Mouse (Mus musculus) adrenal gland, postnatal 25 days (tissue): ENCODE measurements at regions not wholly inside any gene's neighbourhood (a gene's known extent, or its start where the extent isn't known, plus 50 kb on each side); places are given as distances from the start of the nearest gene placed in this dataset.

ENCODE experiments used
- DNase-seq: peaks from one replicate; pipeline ENCODE4 v3.0.0; 2021; ENCODE audit warnings: mixed read lengths

DNA sequence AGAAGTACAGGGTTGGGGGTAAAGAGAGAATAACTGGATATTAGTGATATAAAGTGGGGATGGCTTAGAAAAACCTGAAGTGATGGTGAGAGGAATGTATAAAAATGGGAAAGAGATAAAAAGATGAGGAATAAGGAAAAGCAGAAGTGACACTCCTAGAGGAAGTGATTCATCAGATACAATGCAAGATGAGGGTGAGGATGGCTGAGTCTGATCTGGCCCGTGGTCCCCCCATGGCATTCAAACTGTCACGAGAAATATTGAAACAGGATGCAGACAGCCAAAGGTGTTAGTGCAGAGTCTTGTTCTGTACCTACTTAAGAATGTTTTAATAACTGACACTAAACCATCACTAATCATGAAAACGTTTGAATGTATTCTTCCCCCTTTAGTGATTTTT, 56.2 kb upstream of the Kitl start:
- no peak for DNase-seq

DNA sequence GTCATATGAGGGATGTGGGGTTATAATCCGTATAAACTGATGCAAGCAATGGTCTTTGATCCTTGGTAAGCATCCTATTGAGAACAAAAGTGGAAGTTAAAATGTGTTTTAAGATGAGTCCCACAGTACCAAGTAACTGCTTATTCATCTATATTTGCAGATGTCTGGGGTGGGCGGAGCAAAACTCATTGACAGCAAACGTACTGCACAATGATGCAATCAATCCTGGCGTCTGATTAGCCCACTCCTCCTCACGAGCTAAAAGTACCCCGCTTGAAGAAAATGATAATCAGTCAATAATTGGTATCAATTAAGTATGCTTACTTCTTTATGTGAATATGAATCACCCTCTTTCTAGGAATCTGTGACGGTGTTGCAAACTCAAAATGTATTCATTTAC, 62.9 kb upstream of the Kitl start:
- DNase-seq: no peak

DNA sequence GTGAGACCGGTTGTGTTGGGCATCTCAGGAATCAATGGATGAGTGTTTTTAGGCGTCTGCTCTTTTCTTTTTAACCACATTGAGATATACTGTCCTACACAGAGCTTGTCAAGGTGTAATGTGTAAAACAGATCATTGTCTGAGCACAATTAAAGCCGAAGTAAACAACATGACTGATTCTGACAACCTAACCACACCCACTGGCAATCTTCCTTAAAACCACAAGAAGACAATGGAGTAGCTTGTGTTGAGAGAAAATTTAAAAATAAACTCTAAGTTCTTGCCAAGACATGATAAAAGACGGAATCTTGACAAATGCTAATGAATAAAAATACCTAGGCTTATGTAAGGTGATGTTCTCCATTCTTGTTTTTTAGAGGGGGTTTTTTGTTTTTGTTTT, 63.7 kb upstream of the Kitl start:
- DNase-seq: no peak

DNA sequence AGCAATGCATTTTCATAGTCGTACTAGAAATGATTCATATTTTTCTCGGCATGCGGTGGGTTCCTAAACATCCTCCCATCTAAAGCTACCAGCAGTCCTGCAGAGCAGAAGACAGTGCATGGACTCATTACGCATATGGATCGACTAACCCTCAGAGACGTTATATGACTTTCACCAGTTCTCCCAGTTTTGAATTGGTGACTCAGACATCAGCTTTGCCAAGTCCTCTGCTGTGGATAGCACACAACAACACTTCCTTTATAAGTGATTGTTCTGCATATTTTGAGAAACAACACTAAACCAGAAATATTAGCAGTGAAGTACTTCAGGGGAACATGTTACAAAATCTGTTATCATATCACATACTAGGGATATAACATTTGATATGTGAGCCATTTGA, 64.1 kb upstream of the Kitl start:
- DNase-seq: no peak

DNA sequence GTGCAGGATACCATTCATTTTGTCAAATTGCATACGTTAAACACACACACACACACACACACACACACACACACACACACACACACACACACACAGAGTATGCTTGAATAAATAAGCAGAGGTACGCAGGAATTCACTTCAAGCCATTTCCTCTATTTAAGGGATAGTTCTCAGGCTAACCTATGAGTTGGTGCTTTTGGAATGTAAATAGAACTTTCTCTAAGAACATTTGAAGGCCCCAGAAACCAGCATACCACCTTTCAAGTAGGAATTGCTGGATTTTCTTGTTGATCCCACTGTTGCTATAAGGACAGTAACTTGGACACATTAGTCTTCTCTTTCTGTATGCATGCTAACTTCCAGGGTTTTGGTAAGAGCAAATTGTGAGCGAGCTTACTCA, 66.7 kb upstream of the Kitl start:
- DNase-seq: no peak

DNA sequence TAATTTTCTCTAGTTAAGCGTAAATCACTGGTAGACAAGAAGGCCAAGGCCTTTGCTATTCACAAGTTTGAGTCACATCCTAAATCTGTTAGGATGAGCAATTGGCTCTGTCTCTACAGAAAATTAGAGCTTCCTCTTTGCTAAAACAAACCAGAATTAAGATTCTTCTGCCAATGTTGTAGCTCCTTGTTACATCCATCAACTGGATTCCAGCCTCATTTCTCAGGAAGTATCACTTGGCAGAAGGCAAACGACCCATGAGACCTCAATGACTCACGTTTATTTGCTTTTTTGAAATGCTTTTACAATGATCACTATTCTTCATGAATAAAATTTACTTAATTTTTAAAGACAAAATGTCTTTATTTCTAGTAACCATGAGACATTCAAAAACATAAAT, 70.0 kb upstream of the Kitl start:
- DNase-seq: no peak

DNA sequence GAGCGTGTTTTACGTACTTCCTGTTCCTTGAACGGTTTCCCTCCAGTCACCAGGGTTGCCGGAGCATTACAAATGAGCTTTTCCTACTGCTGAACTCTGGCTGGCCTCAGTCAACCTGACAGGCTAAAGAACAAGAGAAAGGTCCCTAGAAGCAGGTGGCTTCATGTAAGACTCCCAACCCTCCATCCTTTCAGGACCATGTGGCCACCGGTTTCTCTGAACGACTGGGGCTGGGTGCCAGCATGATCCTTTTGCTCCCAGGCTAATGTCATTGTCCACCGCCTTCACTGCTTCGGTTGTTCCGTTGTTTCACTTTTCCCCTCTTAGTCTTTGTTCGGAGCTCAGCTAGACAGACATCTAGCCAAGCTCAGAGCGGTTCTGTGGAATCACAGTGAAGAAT, 73.8 kb upstream of the Kitl start:
- peak; percentile 9 for DNase-seq

DNA sequence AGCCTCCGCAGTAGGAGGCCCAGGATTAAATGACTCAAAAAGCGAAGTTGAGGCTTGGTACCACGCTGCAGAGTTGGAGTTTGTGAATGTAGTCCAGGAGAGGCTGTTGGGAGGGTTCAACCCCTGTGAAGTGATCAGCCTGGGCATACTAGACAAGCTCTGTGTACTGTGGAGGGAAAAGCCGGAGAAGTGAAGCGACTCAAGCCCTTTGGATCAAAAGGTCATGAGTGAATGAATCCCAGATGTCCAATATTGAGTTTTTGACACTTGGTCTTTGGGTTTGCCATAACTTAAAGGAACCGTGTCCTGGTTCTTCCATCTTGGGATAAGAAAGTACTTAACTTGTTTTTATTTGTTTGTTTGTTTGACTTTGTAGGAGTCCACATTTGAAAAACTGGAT, 76.5 kb upstream of the Kitl start:
- DNase-seq: no peak

DNA sequence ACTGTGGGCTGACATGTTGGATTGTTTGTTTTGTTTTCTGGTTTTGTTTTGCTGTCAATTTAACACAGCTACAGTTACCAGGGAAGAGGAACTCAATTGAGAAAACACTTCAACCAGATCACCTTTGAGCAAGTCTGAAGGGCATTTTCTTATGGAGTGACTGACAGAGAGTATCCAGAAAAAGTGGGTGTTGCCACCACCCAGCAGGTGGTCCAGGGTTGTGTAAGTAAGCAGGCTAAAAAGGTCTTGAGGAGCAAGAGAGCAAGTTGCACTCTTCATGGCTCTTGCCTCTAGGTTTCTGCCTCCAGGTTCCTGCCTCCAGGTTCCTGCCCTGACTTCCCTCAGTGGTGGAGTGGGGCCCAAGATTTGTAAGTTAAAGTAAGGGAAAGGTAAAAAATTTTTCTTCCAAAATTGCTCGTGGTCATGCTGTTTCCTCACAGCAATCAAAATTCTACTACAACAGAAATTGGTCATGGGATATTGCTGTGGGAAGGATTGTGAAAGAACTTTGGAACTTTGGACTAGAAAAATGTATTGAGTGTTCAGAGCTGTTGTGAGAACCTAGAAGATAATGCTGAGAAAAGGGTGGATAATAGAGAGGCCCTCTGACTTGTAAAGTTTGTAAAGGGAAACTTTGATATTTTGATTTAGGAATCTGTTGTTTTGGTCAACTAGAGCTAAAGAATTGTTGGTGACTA, 77.4 kb upstream of the Kitl start:
- no peak for DNase-seq

DNA sequence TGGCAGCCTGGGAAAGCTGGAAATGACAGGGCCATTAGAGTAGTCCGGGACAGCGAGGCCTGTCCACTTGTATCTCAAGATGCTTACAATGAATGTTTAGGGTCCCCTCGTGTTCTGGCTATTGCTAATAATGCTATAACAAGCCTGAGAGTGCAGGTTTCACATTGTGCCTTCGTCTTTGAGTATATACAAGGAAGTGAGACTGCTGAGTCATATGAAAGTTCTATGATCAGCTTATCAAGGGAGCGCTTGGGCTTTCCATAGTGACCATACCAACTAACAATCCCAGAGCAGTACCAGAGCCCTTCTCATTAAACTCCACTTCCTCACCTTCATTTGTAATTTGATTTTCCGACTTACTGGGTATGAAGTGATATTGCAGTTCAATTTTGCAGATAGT, 86.2 kb upstream of the Kitl start:
- no peak for DNase-seq

DNA sequence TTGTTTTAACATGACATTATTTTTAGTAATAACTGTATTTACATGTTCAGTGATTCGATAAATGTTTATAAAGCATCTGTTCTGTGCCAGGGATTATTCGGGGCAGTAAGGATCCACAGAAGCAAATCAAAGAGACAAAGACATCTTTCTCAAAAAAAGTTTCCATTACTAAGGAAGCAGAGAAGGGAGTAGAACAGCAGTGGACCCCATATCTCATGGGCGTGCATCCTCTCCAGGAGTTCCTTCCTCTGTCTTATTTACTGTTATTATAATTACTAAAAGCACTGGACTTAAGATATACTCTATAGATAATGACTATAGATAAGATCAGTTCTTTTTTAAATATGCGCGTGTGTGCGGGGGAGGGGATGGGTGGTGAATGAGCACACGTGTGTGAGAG, 87.5 kb upstream of the Kitl start:
- no peak for DNase-seq

DNA sequence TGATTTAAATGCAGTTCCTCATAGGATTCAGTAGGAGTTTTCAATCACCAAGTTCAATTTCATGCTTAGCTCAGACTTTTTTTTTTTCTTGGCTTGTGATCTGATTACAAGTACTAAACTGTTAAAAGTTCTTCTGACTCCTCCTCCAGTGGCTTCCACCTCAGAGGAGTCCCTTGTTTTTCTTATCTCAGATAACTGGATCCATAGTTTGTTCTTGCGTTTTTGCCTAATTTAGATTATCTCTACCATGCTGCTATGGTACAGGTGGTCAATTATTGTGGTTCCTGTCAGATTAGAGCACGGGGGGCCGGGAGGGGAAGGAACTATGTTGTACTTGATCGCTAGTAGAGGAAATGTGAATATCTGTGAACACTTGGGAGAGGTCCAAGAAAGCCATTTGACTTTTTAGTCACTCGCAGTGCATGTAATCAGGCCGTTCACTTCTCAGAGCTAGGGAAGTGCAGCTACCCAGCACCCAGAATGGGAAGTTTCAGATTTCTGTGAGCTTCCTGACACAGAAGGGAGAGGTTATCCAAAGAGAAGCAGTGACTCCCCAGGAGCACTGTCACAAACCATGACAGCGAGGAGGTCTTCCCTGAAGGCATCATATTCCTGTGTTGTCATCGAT, 89.0 kb upstream of the Kitl start:
- no peak for DNase-seq

DNA sequence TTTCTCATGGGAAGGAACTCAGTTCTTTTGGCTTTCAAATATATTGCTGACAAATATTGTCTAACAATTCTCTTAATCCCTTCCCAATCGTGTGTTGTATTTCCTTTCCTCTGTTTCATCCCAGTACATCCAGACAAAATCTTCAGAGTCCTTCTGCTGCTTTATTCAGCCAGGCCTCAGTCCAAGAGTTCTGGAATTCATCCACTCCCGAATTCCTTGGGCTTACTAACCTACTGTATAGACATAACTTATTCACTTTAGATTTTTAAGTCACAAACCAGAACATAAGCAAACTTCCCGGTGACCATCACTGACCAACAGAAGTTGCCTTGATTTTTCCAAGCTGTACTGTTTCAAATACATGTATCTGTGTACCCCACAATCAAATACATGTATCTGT, 90.9 kb upstream of the Kitl start:
- DNase-seq: no peak

DNA sequence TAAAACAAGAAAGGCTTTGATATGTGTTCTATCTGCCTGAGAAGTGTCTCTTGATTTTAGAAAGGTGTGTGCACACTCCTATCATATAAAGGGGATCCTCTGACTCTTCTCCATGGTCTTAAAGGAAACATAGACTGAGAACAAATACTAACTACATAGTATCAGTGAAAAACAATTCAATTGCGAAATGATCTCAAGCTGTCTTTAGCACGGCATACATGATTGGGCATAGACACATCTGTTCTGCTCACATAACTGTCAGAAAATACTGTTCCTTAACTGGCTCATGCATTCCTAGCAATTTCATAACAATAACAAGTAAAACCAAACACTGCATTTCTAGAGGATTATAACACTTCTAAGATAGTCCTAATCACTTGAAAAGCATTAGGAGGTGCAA, 95.5 kb upstream of the Kitl start:
- DNase-seq: no peak

DNA sequence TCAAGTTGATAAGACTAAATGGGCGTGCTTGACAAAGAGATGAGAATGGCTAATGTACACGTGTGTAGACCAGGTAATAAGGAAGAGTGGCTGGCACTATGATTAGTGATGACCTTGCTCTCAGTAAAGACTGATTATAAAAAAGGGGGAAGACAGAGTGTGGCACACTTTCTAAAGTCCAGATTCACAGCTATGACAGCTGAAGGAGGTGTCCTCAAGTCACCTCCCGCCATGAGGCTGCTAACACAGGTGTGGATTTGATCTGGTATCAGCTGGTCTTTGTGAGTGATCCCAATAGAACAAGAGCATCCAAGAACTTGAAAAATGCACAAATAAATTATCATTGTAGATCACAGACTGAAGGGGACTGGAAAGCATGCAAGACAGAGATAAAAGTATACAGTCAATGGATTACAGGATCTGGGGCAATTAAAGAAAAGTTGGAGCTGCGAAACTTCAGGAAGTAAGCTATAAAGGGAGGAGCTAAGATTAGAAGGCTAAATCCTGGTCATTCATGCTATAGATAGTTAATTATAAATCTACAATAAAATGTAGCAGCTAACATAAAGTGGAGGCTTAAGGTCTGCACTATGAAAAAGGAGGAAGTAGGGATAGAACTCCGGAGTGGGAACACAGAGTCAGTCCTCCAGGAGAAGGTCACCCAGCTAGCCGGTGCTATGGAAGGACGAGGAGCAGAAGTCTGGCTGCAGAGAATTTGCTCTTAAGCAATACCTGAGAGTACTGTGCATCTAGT, 96.7 kb upstream of the Kitl start:
- DNase-seq: no peak

DNA sequence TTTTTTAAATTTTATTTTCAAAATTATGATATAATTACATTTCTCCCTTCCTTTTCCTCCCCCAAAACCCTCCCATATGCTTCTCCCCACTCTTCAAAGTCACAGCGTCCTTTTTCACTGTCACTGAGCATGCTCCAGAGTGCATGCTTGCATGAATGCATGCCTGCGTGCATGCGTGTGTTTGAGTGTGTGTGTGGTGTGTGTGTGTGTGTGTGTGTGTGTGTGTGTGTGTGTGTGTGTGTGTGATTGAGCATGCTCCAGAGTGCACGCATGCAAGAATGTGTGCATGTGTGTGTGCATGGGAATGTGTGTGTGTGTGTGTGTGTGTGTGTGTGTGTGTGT, 101.6 kb upstream of the Kitl start:
- no peak for DNase-seq

DNA sequence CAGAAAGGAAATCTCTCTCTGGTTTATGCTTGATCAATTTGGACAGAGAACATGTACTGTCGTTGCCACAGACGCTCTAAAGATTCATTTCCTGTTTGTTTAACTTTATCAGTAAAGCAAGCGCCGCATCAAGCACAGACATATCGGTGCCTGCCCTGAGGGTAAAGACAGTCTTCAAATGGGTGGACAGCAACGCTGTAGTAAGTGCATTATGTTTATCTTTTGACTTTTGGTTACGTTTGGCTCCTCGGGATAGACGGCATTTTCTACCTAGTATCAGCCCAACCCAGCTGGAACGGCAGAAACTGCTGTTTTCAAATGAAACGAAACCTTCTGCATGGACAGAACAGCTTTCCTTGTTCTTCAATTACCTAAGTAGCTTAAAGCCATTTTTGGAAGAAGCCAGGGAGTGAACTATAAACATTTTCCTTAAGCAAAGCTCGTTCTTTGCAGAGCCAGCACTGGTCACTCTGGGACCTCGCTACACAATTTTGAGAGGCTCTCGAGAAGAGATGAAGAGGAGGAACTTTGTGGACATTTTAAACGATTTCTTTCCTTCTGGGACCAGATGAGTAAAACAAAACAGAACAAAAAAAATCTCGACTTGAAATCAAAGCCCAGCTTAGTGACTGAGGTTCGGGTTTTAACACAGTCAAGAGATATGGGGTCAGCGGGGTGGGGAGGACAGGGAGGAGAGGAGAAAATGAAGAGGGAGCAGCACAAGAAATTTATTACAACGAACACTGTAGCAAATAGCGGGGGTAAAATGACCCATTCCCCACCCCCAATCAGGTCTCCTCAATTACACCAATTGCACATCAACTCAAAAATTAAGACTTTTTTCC, 102.2 kb upstream of the Kitl start:
- DNase-seq: peak; percentile 8

DNA sequence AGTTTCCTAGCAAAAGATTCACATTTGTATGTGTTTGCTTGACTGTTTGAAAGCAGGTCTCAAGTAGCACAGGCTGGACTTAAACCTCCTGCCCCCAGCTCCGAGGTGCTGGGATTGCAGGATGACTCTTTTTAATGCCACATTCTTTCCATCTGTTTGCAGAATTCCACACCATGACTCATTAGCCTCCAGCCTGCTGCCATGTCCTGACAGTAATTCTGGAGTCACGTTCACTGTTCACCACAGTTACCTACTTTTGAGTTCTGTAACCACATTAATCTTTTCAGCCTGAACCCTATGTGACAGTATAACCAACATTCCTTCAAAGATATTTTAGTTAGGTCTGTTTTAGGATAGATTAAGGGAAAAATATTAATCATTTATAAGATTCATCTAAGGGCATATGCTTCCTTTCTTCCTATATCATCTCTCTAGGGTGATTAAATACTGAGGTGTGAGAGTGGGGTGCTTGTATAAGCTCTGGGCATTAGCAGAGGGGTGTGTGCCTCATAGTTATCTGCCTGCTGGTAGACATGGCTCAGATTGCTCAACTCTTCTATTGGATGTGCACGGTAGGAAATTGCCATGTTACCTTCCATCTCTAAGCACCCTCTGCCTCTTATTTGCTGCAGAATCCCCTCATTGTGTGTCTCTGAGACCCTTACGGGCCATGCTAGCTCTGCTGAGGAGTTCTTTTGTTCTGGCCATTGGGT, 105.3 kb upstream of the Kitl start:
- DNase-seq: no peak

DNA sequence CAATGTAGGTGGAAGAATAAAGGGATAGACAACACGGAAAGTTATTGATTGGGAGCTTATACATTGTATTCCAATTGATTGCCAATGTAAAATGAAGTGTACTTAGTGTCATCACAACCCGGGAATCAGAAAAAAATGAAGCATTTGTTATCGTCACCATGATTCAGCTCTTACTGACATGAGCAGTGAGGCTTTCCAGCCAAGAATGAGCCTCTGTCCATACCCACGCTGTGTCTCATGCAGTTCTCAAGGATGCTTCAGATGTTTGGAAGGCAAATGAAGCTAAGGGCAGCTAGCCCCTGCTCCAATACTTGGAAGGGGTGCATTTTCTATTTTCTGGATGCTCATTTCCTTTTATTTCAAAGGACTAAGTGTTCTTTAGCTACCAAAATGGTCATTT, 107.4 kb upstream of the Kitl start:
- DNase-seq: no peak

DNA sequence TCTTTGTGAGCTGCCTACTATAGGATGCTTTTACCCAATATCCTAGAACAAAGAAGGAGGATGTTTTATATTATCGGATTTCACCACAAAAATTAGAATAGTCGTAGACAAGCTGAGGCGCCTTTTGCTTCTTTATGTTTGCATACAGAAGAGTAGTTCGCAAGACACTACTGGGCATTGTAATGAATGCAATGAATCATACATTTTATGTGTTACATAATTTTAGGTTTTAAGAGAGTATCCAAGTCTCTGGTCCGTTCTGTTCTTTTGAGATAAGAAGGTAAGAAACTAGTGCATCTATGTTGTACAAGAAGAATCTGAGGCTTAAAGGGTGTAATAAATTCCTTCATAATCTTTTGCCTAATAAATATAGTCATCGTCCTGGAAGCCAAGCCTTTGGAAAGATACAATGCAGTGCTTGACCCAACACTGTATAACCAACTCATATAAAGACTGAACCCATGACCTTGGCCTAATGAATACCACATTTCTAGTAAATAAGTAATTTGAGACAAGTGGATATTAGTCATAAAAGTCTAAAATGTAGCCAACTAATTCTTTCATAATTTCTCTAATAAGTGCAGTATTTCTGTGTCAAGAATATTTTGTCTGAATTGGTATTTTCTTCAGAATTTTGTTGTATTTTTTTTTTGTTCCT, 108.5 kb upstream of the Kitl start:
- no peak for DNase-seq

DNA sequence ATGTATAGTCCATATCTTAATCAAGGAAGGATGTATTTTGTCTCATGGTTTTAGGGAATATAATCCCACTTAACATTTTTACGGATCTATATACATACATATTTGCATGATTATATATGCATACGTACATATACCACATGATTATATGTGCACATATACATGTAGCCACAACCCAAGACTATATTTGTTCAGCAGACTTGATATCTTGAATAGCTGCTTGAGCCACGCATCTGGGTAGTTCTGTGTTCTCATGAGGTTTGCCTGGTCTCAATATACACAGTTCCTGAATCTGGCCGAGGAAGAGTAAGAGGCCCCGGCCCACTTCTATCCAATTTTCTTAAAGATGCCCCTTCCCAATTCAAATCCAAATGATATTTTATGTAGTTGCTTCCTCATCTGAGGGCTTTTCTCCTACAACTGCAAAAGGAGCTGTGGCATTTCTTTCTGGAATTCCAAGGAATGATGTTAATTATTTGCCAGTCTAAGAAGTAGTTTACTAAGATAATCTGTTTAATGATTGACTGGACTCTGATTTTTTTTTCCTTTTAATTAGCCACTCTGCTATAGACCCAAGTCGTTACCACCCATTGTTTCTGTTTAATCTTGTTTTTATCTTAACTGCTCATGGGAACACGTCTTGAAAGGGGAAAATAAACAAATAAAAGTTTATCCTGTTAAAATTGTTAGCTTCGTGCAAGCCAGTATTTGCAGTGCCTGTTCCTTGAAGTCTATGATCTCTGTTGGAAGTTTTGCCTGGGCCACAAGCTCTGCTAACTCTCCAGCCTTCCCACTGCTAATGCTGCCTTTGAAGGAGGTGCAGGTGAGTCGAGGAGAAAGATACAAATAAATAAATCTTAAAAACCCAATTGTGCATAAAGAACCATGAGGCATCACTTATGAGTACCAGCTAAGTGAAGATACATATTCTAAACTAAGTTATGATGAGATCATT, 112.9 kb upstream of the Kitl start:
- DNase-seq: no peak
